8 mouse cellular contexts compared by ENCODE assay signal in the genomic region with DNA sequence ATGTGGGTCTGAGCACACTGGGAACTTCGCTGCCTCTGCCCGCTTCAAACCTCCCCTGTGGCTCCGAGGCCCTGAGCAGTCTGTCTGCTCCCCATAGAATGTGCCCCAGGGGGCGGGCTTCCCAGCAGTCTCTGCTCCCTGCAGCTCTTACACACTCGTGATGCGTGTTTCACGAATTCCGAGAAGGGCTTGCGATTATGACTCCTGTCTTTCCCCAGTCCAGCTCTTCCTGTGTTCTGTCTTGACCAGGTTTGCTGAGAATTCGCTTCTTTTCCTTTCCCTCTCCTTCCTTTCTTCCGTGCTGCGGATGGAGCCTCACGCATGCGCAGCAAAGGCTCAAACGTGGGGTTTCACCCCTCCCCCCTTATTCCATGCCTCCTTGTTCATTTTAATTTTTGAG. TPM values are rescaled to one million over a fixed set of nuclear protein-coding genes. Genes with fewer than 3 reads are reported as not detected.
DNase-seq lines count a peak whose midpoint lies in the region; ATAC-seq and TF ChIP-seq lines count a peak whose summit lies in the region.

No protein-coding gene starts in this region.

- no peak for TF ChIP-seq CTCF in lung, postnatal 0 days (IDR thresholded peaks at IDR 0.05)

- ATAC-seq in erythroblast, adult 5-6 weeks (replicated peaks; ENCODE audit: low FRiP score, poor library complexity, severe bottlenecking): no peak
- no peak for ATAC-seq in lung, postnatal 0 days
- no peak for ATAC-seq in forebrain, embryonic 13.5 days
- ATAC-seq in stomach, embryonic 15.5 days (ENCODE audit: insufficient read depth, low FRiP score, low read depth): no peak

- peak overlapping the region; percentile 33 for H3K4me3 ChIP-seq in erythroblast, embryonic 14.5 days (replicated peaks)
- no peak overlapping the region for H3K4me3 ChIP-seq in lung, postnatal 0 days (ENCODE audit: low read depth, low read length)
- peak overlapping the region; percentile 18; the same call in 1 of the 2 replicates for H3K4me3 ChIP-seq in forebrain, embryonic 13.5 days
- H3K4me3 ChIP-seq in stomach, embryonic 15.5 days (replicated peaks): peak overlapping the region; percentile 13; the same call in 1 of the 2 replicates

- 0 out of 2 replicates have a peak overlapping the region, but pooled peaks have one; percentile 28 for H3K4me2 ChIP-seq in lung, postnatal 0 days (replicated peaks; ENCODE audit: low read depth, low read length)
- H3K4me2 ChIP-seq in forebrain, embryonic 13.5 days: peak overlapping the region; percentile 14; the same call in 1 of the 2 replicates
- H3K4me2 ChIP-seq in stomach, embryonic 15.5 days: no peak overlapping the region

- WGBS in lung, postnatal 0 days: 62% methylated on average over 15 of the region's 15 CpGs
- 71% methylated on average over 15 of the region's 15 CpGs for WGBS in forebrain, embryonic 13.5 days
- 64% methylated on average over 15 of the region's 15 CpGs for WGBS in stomach, embryonic 15.5 days

- peaks cover 2% of the 10 kb centered on the region; the same call in 1 of the 2 replicates for H3K27me3 ChIP-seq in erythroblast, embryonic 14.5 days (ENCODE audit: control insufficient read depth)
- no peaks in the 10 kb centered on the region for H3K27me3 ChIP-seq in lung, postnatal 0 days (replicated peaks; ENCODE audit: insufficient read depth, low read length)
- H3K27me3 ChIP-seq in forebrain, embryonic 13.5 days: no peaks in the 10 kb centered on the region
- H3K27me3 ChIP-seq in stomach, embryonic 15.5 days (replicated peaks): no peaks in the 10 kb centered on the region

- peaks cover under 1% of the 10 kb centered on the region for H3K36me3 ChIP-seq in erythroblast, embryonic 14.5 days (ENCODE audit: control insufficient read depth)
- H3K36me3 ChIP-seq in lung, postnatal 0 days (ENCODE audit: insufficient read depth, low read length): no peaks in the 10 kb centered on the region
- H3K36me3 ChIP-seq in forebrain, embryonic 13.5 days (ENCODE audit: poor library complexity, severe bottlenecking): peaks cover 9% of the 10 kb centered on the region; the same call in 1 of the 2 replicates
- no peaks in the 10 kb centered on the region for H3K36me3 ChIP-seq in stomach, embryonic 15.5 days

- peaks cover 5% of the 10 kb centered on the region for H3K9me3 ChIP-seq in erythroblast, embryonic 14.5 days (ENCODE audit: control insufficient read depth, low read length)
- no peaks in the 10 kb centered on the region for H3K9me3 ChIP-seq in lung, postnatal 0 days (ENCODE audit: low read length)
- H3K9me3 ChIP-seq in forebrain, embryonic 13.5 days (replicated peaks): no peaks in the 10 kb centered on the region
- no peaks in the 10 kb centered on the region for H3K9me3 ChIP-seq in stomach, embryonic 15.5 days

- TF ChIP-seq EP300 in lung, postnatal 0 days (IDR thresholded peaks at IDR 0.05): no peak

- peaks cover 52% of the 10 kb centered on the region for H3K4me1 ChIP-seq in erythroblast, embryonic 14.5 days (ENCODE audit: control insufficient read depth)
- H3K4me1 ChIP-seq in lung, postnatal 0 days (ENCODE audit: insufficient read depth, low read depth, low read length): no peaks in the 10 kb centered on the region
- peaks cover 18% of the 10 kb centered on the region for H3K4me1 ChIP-seq in forebrain, embryonic 13.5 days
- peaks cover 18% of the 10 kb centered on the region for H3K4me1 ChIP-seq in stomach, embryonic 15.5 days

- no peak for DNase-seq in lung, postnatal 0 days (ENCODE audit: low spot score)
- DNase-seq in lung, postnatal 25 days (ENCODE audit: low spot score): no peak
- peak; percentile 7 to 14 for DNase-seq in layer of hippocampus, postnatal 36 days
- no peak for DNase-seq in natural killer cell, adult 2 months (ENCODE audit: low spot score in 2 of 2)

- no peak overlapping the region for H3K9ac ChIP-seq in lung, postnatal 0 days (replicated peaks; ENCODE audit: low read depth)
- no peak overlapping the region for H3K9ac ChIP-seq in forebrain, embryonic 13.5 days
- H3K9ac ChIP-seq in stomach, embryonic 15.5 days: no peak overlapping the region

- H3K27ac ChIP-seq in lung, postnatal 0 days (ENCODE audit: low read length): no peak overlapping the region
- H3K27ac ChIP-seq in forebrain, embryonic 13.5 days: no peak overlapping the region
- no peak overlapping the region for H3K27ac ChIP-seq in stomach, embryonic 15.5 days

RNA-seq across cellular contexts. Expression of gene B4galt5, which starts 54.1 kb away (rescaled TPM):
- polyA plus RNA-seq in erythroblast, embryonic 14.5 days (2012): 0.15 and 0.28 TPM in 2 replicates
- total RNA-seq in erythroblast, adult 5-6 weeks (2015; ENCODE audit: low replicate concordance): 12.1 and 17.9 TPM in 2 replicates
- total RNA-seq in erythroblast, adult 5-6 weeks (2017; ENCODE audit: low replicate concordance): 4.8 and 9.8 TPM in 2 replicates
- 10.3 and 12.2 TPM in 2 replicates for polyA plus RNA-seq in lung, postnatal 0 days (2015; fragmentation: Nextera tagmentation; extraction: Ambion mirVana)
- polyA plus RNA-seq in forebrain, embryonic 13.5 days (2015; fragmentation: Nextera tagmentation; extraction: Ambion mirVana): 9.1 and 9.2 TPM in 2 replicates
- 10 to 100 TPM; 44.2 to 49.7 TPM for total RNA-seq in layer of hippocampus, postnatal 36 days (2021)
- polyA plus RNA-seq in stomach, embryonic 15.5 days (2015; fragmentation: Nextera tagmentation; extraction: Ambion mirVana): 16.7 and 17.0 TPM in 2 replicates

RNA-seq across cellular contexts. Expression of gene Ptgis, which starts 54.5 kb away (rescaled TPM):
- polyA plus RNA-seq in erythroblast, embryonic 14.5 days (2012): not detected in 2 replicates
- total RNA-seq in erythroblast, adult 5-6 weeks (2015; ENCODE audit: low replicate concordance): not detected in 2 replicates
- not detected in 2 replicates for total RNA-seq in erythroblast, adult 5-6 weeks (2017; ENCODE audit: low replicate concordance)
- 32.7 and 37.9 TPM in 2 replicates for polyA plus RNA-seq in lung, postnatal 0 days (2015; fragmentation: Nextera tagmentation; extraction: Ambion mirVana)
- 3.5 and 4.4 TPM in 2 replicates for polyA plus RNA-seq in forebrain, embryonic 13.5 days (2015; fragmentation: Nextera tagmentation; extraction: Ambion mirVana)
- 1 to 10 TPM in 1 of 2 experiments, under 1 TPM in 1; 0.52 to 1.1 TPM for total RNA-seq in layer of hippocampus, postnatal 36 days (2021)
- polyA plus RNA-seq in stomach, embryonic 15.5 days (2015; fragmentation: Nextera tagmentation; extraction: Ambion mirVana): 18.2 and 20.2 TPM in 2 replicates

Comparison
In these comparisons a context has a peak if more than half of its experiments do, and no peak if none do; other contexts are left out.
1. DNase-seq: peak in layer of hippocampus, postnatal 36 days (2 of 2); none in lung, postnatal 0 days (single experiment), lung, postnatal 25 days (single experiment) and natural killer cell, adult 2 months (0 of 2).